Mouse (Mus musculus) heart, adult 2 months (tissue): ENCODE data around the gene Gtpbp10.

Experiments
- CTCF ChIP-seq: fragments of 200-600 bp; IDR thresholded peaks from 2 replicates; pipeline ENCODE4 v1.8.1; 2022; ENCODE audit warnings: antibody characterized with exemption, mild to moderate bottlenecking, moderate library complexity
- EP300 ChIP-seq: fragments of 200-500 bp; IDR thresholded peaks from 2 replicates; pipeline ENCODE4 v1.6.1; 2011; ENCODE audit warnings: low read depth, low read length, control low read depth; ENCODE audit not compliant: insufficient read depth
- POLR2A ChIP-seq: fragments of 200-500 bp; IDR thresholded peaks from 2 replicates; pipeline ENCODE4 v1.6.1; 2011; ENCODE audit warnings: mild to moderate bottlenecking, low read depth, low read length, control low read depth; ENCODE audit not compliant: insufficient read depth

- no peak for TF ChIP-seq CTCF
- TF ChIP-seq POLR2A: no peak
- TF ChIP-seq EP300: no peak
Measured at GRCm38 (mm10) chr5:5562435-5562834, 3.1 kb upstream of the Gtpbp10 start.
